Mouse (Mus musculus) lung, adult 2 months (tissue): ENCODE data around the gene Gm10273. TPM values are rescaled to one million over a fixed set of nuclear protein-coding genes. Genes with fewer than 3 reads are reported as not detected.

Source experiments
- DNase-seq: peaks from one replicate; pipeline ENCODE4 v3.0.0; 2022
- H3K4me1 ChIP-seq: fragments of 200-500 bp; 2 replicates; pipeline ENCODE4 v1.6.1; 2011; ENCODE audit warnings: low read length; ENCODE audit not compliant: control insufficient read depth, insufficient read depth
- H3K4me3 ChIP-seq: fragments of 200-500 bp; replicated peaks from 2 replicates; pipeline ENCODE3; 2011; ENCODE audit warnings: low read depth, mild to moderate bottlenecking, control low read depth, low read length; ENCODE audit errors: extremely low read depth
- CTCF ChIP-seq: fragments of 200-500 bp; IDR thresholded peaks from 2 replicates; pipeline ENCODE4 v1.5.1; 2011; ENCODE audit warnings: mild to moderate bottlenecking, low read length, control low read depth; ENCODE audit not compliant: insufficient read depth
- POLR2A ChIP-seq: fragments of 200-500 bp; IDR thresholded peaks from 2 replicates; pipeline ENCODE4 v1.6.1; 2011; ENCODE audit warnings: low read depth, mild to moderate bottlenecking, control low read depth, low read length, borderline replicate concordance; ENCODE audit errors: extremely low read depth
- WGBS: fragments of 180-500 bp; shearing (Covaris S2); methylation state at CpG from one replicate; pipeline ENCODE4 v1.1.7; 2018; 5-methylcytosine and 5-hydroxymethylcytosine counted together
- polyA plus RNA-seq: library from polyadenylated mRNA; depleted of rRNA; stranded (reverse); fragments of >200 nt; gene quantifications from 2 replicates; pipeline ENCODE4 v1.2.3, GENCODE M21; 2012; rRNA removed

Gm10273 gene
- polyA plus RNA-seq, 1 experiment: 2.3 TPM

DNA sequence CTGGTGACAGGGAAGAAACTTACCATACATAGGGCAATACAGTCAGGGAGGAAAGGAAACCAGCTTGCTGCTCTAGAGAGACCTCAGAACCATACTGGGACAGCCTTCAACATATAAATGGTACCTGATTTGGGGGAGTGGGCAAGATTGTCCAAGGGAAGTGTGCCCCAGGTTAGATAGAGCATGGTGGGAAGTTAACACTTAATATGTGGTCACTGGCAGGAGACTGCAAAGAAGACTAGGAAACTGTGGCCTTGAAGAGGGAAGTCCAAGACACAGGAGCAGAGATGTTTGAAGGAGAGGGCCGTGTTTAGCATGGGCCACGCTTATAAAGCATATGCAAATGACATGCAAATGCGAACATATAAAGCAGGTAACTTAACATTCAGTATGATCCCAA, 48.7 kb downstream of the Gm10273 start:
- TF ChIP-seq POLR2A (no peak), CTCF (no peak)
- no peak for DNase-seq
- no peak overlapping the region for H3K4me3 ChIP-seq
- WGBS: 94% methylated on average over 3 of the region's 3 CpGs
- peaks cover 12% of the 10 kb centered on the region for H3K4me1 ChIP-seq

- TF ChIP-seq POLR2A: no peak
- TF ChIP-seq CTCF: no peak
- 75% methylated on average over 8 of the region's 8 CpGs for WGBS
- Histone ChIP-seq H3K4me3 (no peak overlapping the region), H3K4me1 (peaks cover 8% of the 10 kb centered on the region; the same call in 1 of the 2 replicates)
- no peak for DNase-seq
Measured at GRCm38 (mm10) chr10:59444635-59445034, 49.2 kb downstream of the Gm10273 start.

Other genes with a start within 250 kb of the Gm10273 start
- 7.0 and 9.2 TPM in 2 replicates for gene Sept10, start 173.8 kb upstream of the Gm10273 start, polyA plus RNA-seq
- gene Sowahc, start 173.7 kb upstream of the Gm10273 start, polyA plus RNA-seq: 9.3 TPM in 2 replicates
- 17.4 and 21.9 TPM in 2 replicates for gene P4ha1, start 72.3 kb upstream of the Gm10273 start, polyA plus RNA-seq
- 0.41 TPM in 1 of 2 replicates, not detected in the other for gene Pla2g12b, start 8.0 kb downstream of the Gm10273 start, polyA plus RNA-seq
- gene Oit3, start 46.1 kb downstream of the Gm10273 start, polyA plus RNA-seq: 0.78 and 2.0 TPM in 2 replicates
- not detected in 2 replicates for gene Gm10322, start 220.4 kb downstream of the Gm10273 start, polyA plus RNA-seq
- 12.8 and 13.1 TPM in 2 replicates for gene Mcu, start 221.1 kb downstream of the Gm10273 start, polyA plus RNA-seq